Mouse (Mus musculus): ENCODE results near the gene Piwil1. TPM values are rescaled to one million over a fixed set of nuclear protein-coding genes. Genes with fewer than 3 reads are reported as not detected.
"Not testable (repeated sequence)": the region's sequence is repeated elsewhere in the genome, so short reads cannot be mapped to it uniquely, and the experiment has no call there.

Gene Piwil1
- total RNA-seq, 2 experiments from 2014 or later, result 0.13 to 0.21 TPM

GRCm38 (mm10) chr5:128706467-128706866, 4.1 kb downstream of the Piwil1 start:
- intact Hi-C loops (cut with DNase I; ENCODE audit: low total_unique reads), result no loop called here
- DNase-seq, result no peak

DNA sequence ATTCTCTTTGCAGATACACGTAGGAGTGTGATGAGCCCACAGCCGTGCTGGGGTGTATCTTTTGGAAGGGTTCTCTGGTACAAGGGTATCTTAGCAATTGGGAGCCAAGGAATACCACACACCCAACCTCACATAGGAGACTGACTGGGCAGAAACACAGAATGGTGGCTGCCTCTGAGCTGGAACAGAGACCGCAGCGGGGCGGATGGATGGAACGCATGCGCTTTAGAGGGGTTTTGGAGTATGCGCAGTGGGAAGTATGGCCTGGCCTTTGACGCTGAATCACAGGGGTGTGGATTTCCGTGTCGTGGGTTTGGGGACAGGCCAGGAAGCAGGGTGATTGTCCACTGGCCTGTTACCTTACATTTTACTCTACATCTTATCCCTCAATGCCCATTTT, 4.9 kb downstream of the Piwil1 start:
- intact Hi-C loops (cut with DNase I; ENCODE audit: low total_unique reads), result no loop called here
- DNase-seq, result no peak

DNA sequence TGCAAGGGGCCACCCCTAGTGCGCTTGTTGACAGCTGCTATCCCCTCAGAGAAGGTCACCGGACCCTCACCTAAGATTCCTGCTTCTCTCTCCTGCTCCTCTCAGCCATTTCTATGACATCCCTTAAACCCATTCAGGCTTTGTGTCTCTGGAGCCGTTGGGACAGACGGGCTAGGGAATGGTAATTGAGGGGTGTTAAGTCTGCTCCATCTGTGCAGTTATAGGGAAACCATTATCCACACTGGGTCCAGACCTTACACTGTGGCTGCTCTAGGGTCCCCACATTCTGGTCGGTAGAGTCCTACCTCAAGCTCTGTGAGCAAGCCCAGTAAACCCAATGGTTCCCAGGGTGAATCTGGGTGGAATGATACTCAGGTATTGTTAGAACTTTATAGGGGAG, 6.6 kb downstream of the Piwil1 start:
- intact Hi-C loops (cut with DNase I; ENCODE audit: low total_unique reads), result no loop called here
- no peak for DNase-seq

- no peak for DNase-seq
Observed at GRCm38 (mm10) chr5:128710596-128710995, 8.3 kb downstream of the Piwil1 start.

DNA sequence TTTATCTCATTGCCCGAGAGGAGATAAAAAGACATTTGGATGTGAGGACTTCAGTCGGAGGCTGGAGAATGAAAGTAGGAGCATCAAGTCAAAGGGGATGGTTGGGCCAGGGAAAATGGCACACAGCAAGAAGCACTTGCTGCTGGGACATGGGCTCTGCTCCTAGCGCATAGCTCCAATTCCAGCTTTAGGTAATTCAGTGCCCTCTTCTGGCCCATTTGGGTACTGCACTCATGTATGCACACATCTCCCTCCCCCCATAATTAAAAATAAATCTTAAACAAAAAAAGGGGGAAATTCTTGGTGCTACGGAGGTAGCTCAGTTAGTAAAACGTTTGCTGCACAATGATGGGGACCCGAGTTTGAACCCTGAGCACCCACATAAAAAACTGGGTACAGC, 9.5 kb downstream of the Piwil1 start:
- no peak for DNase-seq
- intact Hi-C loops (cut with DNase I; ENCODE audit: low total_unique reads), result no loop called here

More at GRCm38 (mm10) chr5:128710596-128710995, 8.3 kb downstream of the Piwil1 start:
- intact Hi-C loops (cut with DNase I; ENCODE audit: low total_unique reads), result no loop called here

DNA sequence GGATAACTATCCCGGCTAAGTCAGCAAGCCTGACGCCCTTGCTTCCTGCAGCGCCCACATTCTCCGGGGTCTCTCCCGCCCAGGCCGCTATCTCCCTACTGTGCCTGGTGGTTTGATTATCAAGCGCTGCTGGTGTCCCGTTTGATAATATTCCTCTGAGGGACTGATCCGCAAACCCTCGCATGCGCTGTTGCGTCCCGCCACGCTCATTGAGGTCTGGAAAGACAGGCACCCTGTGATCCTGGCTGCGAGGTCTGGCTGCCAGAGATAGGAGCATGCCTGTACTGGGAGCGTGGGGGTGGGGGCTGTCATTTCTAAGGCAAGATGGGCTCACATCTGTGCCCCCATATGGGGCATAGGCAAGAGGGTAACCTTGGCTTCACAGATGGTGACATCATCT, 12.8 kb downstream of the Piwil1 start:
- intact Hi-C loops (cut with DNase I; ENCODE audit: low total_unique reads), result no loop called here
- DNase-seq, result no peak

GRCm38 (mm10) chr5:128720461-128720860, 18.1 kb downstream of the Piwil1 start:
- intact Hi-C loops (cut with DNase I; ENCODE audit: low total_unique reads); DNase-seq: not testable (repeated sequence)

- intact Hi-C loops (cut with DNase I; ENCODE audit: low total_unique reads), result no loop called here
- DNase-seq, result no peak
Observed at GRCm38 (mm10) chr5:128729341-128729740, 27.0 kb downstream of the Piwil1 start.

DNA sequence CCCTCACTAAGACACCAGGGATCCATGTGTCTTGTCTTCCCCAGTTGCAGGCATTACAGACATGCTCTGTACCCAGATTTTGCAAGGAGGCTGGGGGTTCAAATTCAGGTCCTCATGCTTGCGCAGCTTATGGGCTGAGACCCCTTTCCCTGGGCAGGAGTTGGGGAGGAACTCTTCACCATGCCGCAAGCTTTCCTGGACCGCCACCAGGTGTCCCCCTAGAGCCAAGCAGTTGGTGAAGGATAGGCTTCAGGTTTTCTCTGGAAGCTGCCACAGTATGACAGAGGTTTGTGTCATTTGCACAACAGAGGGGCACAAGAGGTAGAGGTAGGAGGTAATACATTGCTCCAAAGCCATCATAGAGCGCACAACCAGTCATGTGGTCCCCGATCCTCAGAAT, 28.3 kb downstream of the Piwil1 start:
- intact Hi-C loops (cut with DNase I; ENCODE audit: low total_unique reads), result loop anchor here (5.0 kb wide), 1 partner anchor 203 kb away; no protein-coding TSS in a partner anchor
- no peak for DNase-seq

- no peak for DNase-seq
- intact Hi-C loops (cut with DNase I; ENCODE audit: low total_unique reads), result loop anchor here (5.0 kb wide), 1 partner anchor 205 kb away; no protein-coding TSS in a partner anchor
Observed at GRCm38 (mm10) chr5:128732416-128733014, 30.2 kb downstream of the Piwil1 start.

DNA sequence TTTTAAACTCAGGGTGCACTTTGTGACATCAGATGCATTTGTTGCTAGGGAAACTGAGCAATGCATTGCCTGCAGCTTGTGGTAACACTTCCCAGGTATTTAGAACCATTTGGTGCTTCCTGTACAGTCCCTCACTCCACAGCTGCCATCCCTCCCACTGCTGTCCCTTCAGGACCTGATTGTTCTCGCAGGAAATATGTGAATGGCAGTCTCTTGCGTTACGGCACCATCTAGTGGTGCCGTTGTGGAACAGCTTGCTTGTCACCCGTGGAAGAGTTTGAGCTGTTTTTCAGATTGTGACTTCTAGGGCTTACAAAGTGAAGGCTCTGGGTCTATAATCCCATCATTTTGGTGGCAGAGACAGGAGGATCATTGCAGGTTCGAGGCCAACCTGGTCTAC, 31.6 kb downstream of the Piwil1 start:
- intact Hi-C loops (cut with DNase I; ENCODE audit: low total_unique reads), result loop anchor here (5.0 kb wide), 1 partner anchor 207 kb away; no protein-coding TSS in a partner anchor
- DNase-seq, result peak; percentile 18

- DNase-seq, result no peak
- intact Hi-C loops (cut with DNase I; ENCODE audit: low total_unique reads), result no loop called here
Observed at GRCm38 (mm10) chr5:128735921-128736320, 33.6 kb downstream of the Piwil1 start.

GRCm38 (mm10) chr5:128739168-128739837, 37.0 kb downstream of the Piwil1 start:
- DNase-seq, result no peak
- intact Hi-C loops (cut with DNase I; ENCODE audit: low total_unique reads), result no loop called here

- no peak for DNase-seq
- intact Hi-C loops (cut with DNase I; ENCODE audit: low total_unique reads), result no loop called here
Observed at GRCm38 (mm10) chr5:128739838-128740171, 37.5 kb downstream of the Piwil1 start.

DNA sequence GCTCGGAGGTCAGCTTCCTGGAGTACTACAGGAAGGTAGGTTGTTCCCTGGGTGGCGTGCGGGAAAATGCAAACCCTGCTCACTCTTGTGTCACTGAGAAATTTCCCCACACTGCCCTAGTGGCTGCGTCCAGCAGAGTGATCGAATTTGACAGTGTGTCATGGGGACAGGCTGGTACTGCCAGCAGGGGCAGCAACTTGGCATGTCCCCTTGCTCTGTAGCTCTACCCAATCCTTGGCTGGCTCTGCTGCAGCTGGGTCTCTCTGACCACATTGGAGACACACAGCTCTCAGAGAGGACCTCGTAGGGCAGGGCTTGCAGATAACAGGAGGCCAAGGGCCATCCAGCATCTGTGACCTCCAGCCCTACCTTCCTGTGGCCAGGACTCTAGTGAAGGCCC, 42.0 kb downstream of the Piwil1 start:
- DNase-seq, result no peak

DNA sequence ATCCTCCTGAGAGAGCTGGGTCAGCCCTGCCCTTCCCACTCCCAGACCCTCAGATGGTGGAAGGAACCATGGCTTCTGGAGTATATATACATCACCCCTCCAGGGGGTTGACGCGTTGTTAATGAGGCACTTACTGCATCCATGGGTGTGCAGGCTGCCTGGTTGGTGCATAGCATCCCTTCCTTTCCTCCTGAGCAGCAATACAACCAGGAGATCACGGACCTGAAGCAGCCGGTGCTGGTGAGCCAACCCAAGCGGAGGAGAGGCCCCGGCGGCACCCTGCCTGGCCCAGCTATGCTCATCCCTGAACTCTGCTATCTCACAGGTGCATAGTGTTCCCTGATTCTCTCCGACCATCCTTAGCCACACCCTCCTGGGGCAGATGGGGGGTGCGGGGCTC, 42.9 kb downstream of the Piwil1 start:
- DNase-seq, result no peak
- intact Hi-C loops (cut with DNase I; ENCODE audit: low total_unique reads), result no loop called here

More for the DNA sequence above, 42.0 kb downstream of the Piwil1 start:
- intact Hi-C loops (cut with DNase I; ENCODE audit: low total_unique reads), result no loop called here

- intact Hi-C loops (cut with DNase I; ENCODE audit: low total_unique reads), result no loop called here
- no peak for DNase-seq
Observed at GRCm38 (mm10) chr5:128746261-128746660, 43.9 kb downstream of the Piwil1 start.

GRCm38 (mm10) chr5:128761118-128761517, 58.8 kb downstream of the Piwil1 start:
- DNase-seq, result no peak
- intact Hi-C loops (cut with DNase I; ENCODE audit: low total_unique reads), result no loop called here

- intact Hi-C loops (cut with DNase I; ENCODE audit: low total_unique reads), result no loop called here
- DNase-seq, result no peak
Observed at GRCm38 (mm10) chr5:128769026-128769631, 66.8 kb downstream of the Piwil1 start.

DNA sequence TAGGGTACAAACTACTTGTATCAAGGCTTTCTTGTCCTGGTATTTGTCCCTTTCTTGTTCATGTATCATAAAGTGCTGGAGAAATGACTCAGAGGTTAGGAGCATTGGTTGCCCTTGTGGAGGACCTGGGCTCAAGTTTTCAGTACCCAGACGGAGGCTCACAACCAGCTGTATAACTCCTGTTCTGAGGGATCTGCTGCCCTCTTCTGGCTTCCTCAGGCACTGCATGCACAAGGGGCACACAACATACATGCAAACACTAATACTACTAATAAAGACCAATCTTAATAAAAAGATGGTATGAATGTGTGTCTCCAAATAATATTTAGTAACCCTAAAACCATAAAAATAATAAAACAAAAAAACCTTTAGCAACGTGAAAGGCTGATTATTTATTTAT, 74.1 kb downstream of the Piwil1 start:
- no peak for DNase-seq
- intact Hi-C loops (cut with DNase I; ENCODE audit: low total_unique reads), result no loop called here

DNA sequence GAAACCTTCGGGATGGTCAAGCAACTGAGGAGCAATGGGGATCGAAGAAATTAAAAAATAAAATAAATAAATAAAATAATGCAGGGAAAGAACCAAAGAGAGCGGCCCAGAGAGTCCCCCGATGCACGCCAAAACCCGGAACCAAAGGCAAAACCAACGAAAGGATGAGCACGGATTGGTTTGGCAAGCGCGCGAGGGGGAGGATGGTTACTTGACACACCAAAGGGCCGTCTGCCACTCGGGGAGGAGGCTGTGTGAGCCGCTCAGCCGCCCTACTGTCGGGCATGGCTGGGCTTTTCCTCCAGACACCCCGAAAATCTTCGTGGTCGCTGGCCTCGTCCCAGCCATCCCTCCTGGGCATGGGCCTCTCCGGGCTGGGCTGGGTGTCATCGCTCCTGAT, 79.3 kb downstream of the Piwil1 start:
- intact Hi-C loops (cut with DNase I; ENCODE audit: low total_unique reads), result no loop called here
- no peak for DNase-seq

All from gastrocnemius, postnatal 14 days (tissue).